Mouse (Mus musculus): ENCODE measurements at regions not wholly inside any gene's neighbourhood (a gene's known extent, or its start where the extent isn't known, plus 50 kb on each side); places are given as distances from the start of the nearest gene placed in this dataset.
A peak's percentile ranks its signal among the peaks of the same experiment; 100 is the strongest.

DNA sequence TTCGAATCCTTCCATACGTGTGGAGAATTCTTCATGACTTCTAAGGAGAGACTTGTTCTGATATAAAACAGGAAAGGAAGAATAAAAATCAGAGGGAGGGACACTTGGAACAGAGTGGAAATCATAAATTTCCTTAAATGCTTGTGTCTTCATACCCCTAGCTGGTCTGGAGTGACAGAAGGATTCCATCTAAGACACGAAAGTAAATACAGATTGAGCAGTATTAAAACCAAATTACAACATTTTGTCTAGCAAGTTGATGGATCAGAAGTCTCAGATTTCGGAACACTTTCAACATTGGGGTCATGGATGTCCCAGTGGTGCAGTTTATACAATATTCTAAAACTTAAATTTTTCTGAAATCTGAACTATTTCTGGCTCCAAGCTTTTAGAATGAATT, 453.6 kb upstream of the Smarca2 start:
- Histone ChIP-seq H3K9ac (ENCODE audit: control insufficient read depth, low read depth, low read length, poor library complexity, severe bottlenecking) (no peak overlapping the region), H3K9me3 (replicated peaks; ENCODE audit: insufficient read depth, low read length) (no peaks in the 10 kb centered on the region), H3K27me3 (ENCODE audit: control insufficient read depth in 1 of 2, insufficient read depth in 2 of 2, low read length in 2 of 2) (no peaks in the 10 kb centered on the region), H3K4me1 (ENCODE audit: control insufficient read depth in 1 of 2, insufficient read depth in 2 of 2, low read length in 2 of 2) (no peaks in the 10 kb centered on the region), H3K36me3 (ENCODE audit: control insufficient read depth in 1 of 2, insufficient read depth in 2 of 2, low read length in 2 of 2) (no peaks in the 10 kb centered on the region), H3K79me2 (ENCODE audit: control insufficient read depth, insufficient read depth, low read length, poor library complexity) (no peaks in the 10 kb centered on the region), H3K27ac (ENCODE audit: control insufficient read depth, low read depth, low read length) (no peak overlapping the region), H3K4me3 (ENCODE audit: control insufficient read depth in 1 of 2, insufficient read depth in 1 of 2, low read depth in 2 of 2, low read length in 2 of 2) (no peak overlapping the region)
- TF ChIP-seq TAL1 (IDR thresholded peaks at IDR 0.05; ENCODE audit: low read length), result no peak
- no peak for TF ChIP-seq CTCF (IDR thresholded peaks at IDR 0.05 in 2 of 3, conservative IDR thresholded peaks at IDR 0.05 in 1 of 3; ENCODE audit: control insufficient read depth in 1 of 3, insufficient read depth in 1 of 3, low read depth in 2 of 3, low read length in 3 of 3, poor library complexity in 1 of 3, severe bottlenecking in 1 of 3)
- no peak for TF ChIP-seq POLR2AphosphoS2 (IDR thresholded peaks at IDR 0.05; ENCODE audit: low read length)
- no peak for TF ChIP-seq POLR2A (IDR thresholded peaks at IDR 0.05; ENCODE audit: control insufficient read depth in 1 of 2, insufficient read depth in 1 of 2, low read depth in 1 of 2, low read length in 2 of 2, poor library complexity in 1 of 2)
- no peak for TF ChIP-seq RAD21 (IDR thresholded peaks at IDR 0.05; ENCODE audit: low read depth, low read length)
- DNase-seq (ENCODE audit: low read depth, low spot score), result no peak

DNA sequence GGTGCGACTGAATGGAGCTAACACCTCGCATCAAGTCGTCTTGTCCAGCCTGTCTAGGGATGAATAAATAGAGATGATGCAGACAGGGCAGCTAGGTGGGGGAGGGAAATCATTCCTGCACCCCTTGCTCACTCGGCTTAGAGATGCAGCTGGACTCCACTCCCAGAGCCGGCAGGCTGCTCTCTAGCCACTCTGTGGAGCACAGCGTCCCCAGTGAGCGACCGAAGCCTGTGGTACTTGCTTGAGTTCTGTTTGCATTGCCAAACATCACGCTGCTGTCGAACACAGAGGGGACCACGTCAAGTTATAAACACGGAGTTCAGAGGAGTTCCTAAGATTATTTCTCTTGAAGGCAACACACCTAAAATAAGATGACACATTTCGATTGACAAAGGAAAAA, 439.9 kb upstream of the Smarca2 start:
- Histone ChIP-seq H3K9ac (ENCODE audit: control insufficient read depth, low read depth, low read length, poor library complexity, severe bottlenecking) (no peak overlapping the region), H3K27ac (ENCODE audit: control insufficient read depth, low read depth, low read length) (no peak overlapping the region), H3K27me3 (ENCODE audit: control insufficient read depth in 1 of 2, insufficient read depth in 2 of 2, low read length in 2 of 2) (no peaks in the 10 kb centered on the region), H3K4me3 (ENCODE audit: control insufficient read depth in 1 of 2, insufficient read depth in 1 of 2, low read depth in 2 of 2, low read length in 2 of 2) (no peak overlapping the region), H3K79me2 (ENCODE audit: control insufficient read depth, insufficient read depth, low read length, poor library complexity) (no peaks in the 10 kb centered on the region), H3K36me3 (ENCODE audit: control insufficient read depth in 1 of 2, insufficient read depth in 2 of 2, low read length in 2 of 2) (no peaks in the 10 kb centered on the region), H3K4me1 (ENCODE audit: control insufficient read depth in 1 of 2, insufficient read depth in 2 of 2, low read length in 2 of 2) (no peaks in the 10 kb centered on the region), H3K9me3 (replicated peaks; ENCODE audit: insufficient read depth, low read length) (no peaks in the 10 kb centered on the region)
- TF ChIP-seq USF2 (IDR thresholded peaks at IDR 0.05; ENCODE audit: borderline replicate concordance in 1 of 2, insufficient read depth in 1 of 2, low read depth in 1 of 2, low read length in 2 of 2), result no peak
- no peak for TF ChIP-seq UBTF (IDR thresholded peaks at IDR 0.05; ENCODE audit: borderline replicate concordance, insufficient read depth, low read depth, low read length)
- TF ChIP-seq MAX (IDR thresholded peaks at IDR 0.05; ENCODE audit: low read length), result no peak
- TF ChIP-seq HCFC1 (IDR thresholded peaks at IDR 0.05; ENCODE audit: low read depth, low read length), result no peak
- no peak for TF ChIP-seq ZNF384 (IDR thresholded peaks at IDR 0.05; ENCODE audit: low read depth, low read length)
- TF ChIP-seq RAD21 (IDR thresholded peaks at IDR 0.05; ENCODE audit: low read depth, low read length), result no peak
- TF ChIP-seq MEF2A (IDR thresholded peaks at IDR 0.05; ENCODE audit: extremely low read depth, insufficient replicate concordance, low read depth, low read length, poor library complexity, severe bottlenecking), result no peak
- no peak for TF ChIP-seq TAL1 (IDR thresholded peaks at IDR 0.05; ENCODE audit: low read length)
- DNase-seq (ENCODE audit: low read depth, low spot score), result no peak

DNA sequence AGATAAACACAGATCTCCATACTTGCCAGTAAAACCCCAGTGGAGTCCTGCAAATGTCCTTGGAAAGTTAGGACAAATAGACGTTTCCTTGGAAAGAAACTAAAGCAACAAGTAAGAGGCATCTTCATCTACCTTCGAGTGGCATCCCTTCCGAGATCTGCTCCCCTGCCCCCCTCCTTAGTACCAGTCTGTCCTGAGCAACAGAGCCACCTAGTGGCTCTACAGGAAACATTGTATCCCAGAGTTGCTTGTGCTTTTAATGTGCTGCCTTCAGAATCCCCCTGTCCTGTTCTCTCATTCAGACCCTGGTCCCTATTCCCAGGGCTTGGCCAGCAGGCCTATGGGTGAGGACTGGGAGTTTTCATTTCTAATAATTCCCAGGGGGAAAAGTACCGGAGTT, 423.1 kb upstream of the Smarca2 start:
- no peak overlapping the region for H3K9ac ChIP-seq (ENCODE audit: control insufficient read depth, low read depth, low read length, poor library complexity, severe bottlenecking)
- no peak overlapping the region for H3K27ac ChIP-seq (ENCODE audit: control insufficient read depth, low read depth, low read length)
- no peaks in the 10 kb centered on the region for H3K27me3 ChIP-seq (ENCODE audit: control insufficient read depth in 1 of 2, insufficient read depth in 2 of 2, low read length in 2 of 2)
- H3K9me3 ChIP-seq (replicated peaks; ENCODE audit: insufficient read depth, low read length), result no peaks in the 10 kb centered on the region
- no peaks in the 10 kb centered on the region for H3K79me2 ChIP-seq (ENCODE audit: control insufficient read depth, insufficient read depth, low read length, poor library complexity)
- H3K36me3 ChIP-seq (ENCODE audit: control insufficient read depth in 1 of 2, insufficient read depth in 2 of 2, low read length in 2 of 2), result no peaks in the 10 kb centered on the region
- DNase-seq (ENCODE audit: low read depth, low spot score), result peak; percentile 7
- no peak overlapping the region for H3K4me3 ChIP-seq (ENCODE audit: control insufficient read depth in 1 of 2, insufficient read depth in 1 of 2, low read depth in 2 of 2, low read length in 2 of 2)
- TF ChIP-seq CTCF (IDR thresholded peaks at IDR 0.05 in 2 of 3, conservative IDR thresholded peaks at IDR 0.05 in 1 of 3; ENCODE audit: control insufficient read depth in 1 of 3, insufficient read depth in 1 of 3, low read depth in 2 of 3, low read length in 3 of 3, poor library complexity in 1 of 3, severe bottlenecking in 1 of 3), result peak in 2 of 3 experiments; percentile 22 to 32; a peak in 2 of 6 replicates
- no peak for TF ChIP-seq USF2 (IDR thresholded peaks at IDR 0.05; ENCODE audit: borderline replicate concordance in 1 of 2, insufficient read depth in 1 of 2, low read depth in 1 of 2, low read length in 2 of 2)
- TF ChIP-seq USF1 (IDR thresholded peaks at IDR 0.05; ENCODE audit: low read depth, low read length), result no peak
- TF ChIP-seq ZC3H11A (IDR thresholded peaks at IDR 0.05; ENCODE audit: low read depth, low read length), result no peak
- TF ChIP-seq MXI1 (IDR thresholded peaks at IDR 0.05; ENCODE audit: low read depth, low read length), result no peak
- no peak for TF ChIP-seq NELFE (IDR thresholded peaks at IDR 0.05; ENCODE audit: low read depth, low read length)
- TF ChIP-seq RAD21 (IDR thresholded peaks at IDR 0.05; ENCODE audit: low read depth, low read length), result peak; percentile 19
- TF ChIP-seq SMC3 (IDR thresholded peaks at IDR 0.05; ENCODE audit: low read depth, low read length), result peak; percentile 18; the same call in 1 of the 2 replicates
- TF ChIP-seq JUND (IDR thresholded peaks at IDR 0.05; ENCODE audit: low read depth, low read length), result no peak
- TF ChIP-seq BHLHE40 (IDR thresholded peaks at IDR 0.05; ENCODE audit: borderline replicate concordance, low read depth, low read length), result no peak
- TF ChIP-seq MYB (IDR thresholded peaks at IDR 0.05; ENCODE audit: low read depth, low read length), result no peak
- TF ChIP-seq MEF2A (IDR thresholded peaks at IDR 0.05; ENCODE audit: extremely low read depth, insufficient replicate concordance, low read depth, low read length, poor library complexity, severe bottlenecking), result no peak
- TF ChIP-seq GABPA (IDR thresholded peaks at IDR 0.05; ENCODE audit: low read depth, low read length), result no peak
- TF ChIP-seq NRF1 (IDR thresholded peaks at IDR 0.05; ENCODE audit: insufficient read depth, low read depth, low read length, poor library complexity, severe bottlenecking), result no peak
- TF ChIP-seq GATA1 (IDR thresholded peaks at IDR 0.05; ENCODE audit: low read depth, low read length), result no peak
- TF ChIP-seq TBP (IDR thresholded peaks at IDR 0.05; ENCODE audit: low read depth, low read length), result no peak
- TF ChIP-seq ZNF384 (IDR thresholded peaks at IDR 0.05; ENCODE audit: low read depth, low read length), result no peak
- H3K4me1 ChIP-seq (ENCODE audit: control insufficient read depth in 1 of 2, insufficient read depth in 2 of 2, low read length in 2 of 2), result no peaks in the 10 kb centered on the region
